Mouse (Mus musculus): Measurements from ENCODE around the gene Acta2. TPM values are rescaled to one million over a fixed set of nuclear protein-coding genes. Genes with fewer than 3 reads are reported as not detected.

Gene Acta2
- 297 and 304 TPM in 2 replicates for polyA plus RNA-seq (2015; fragmentation: Nextera tagmentation; extraction: Ambion mirVana)

GRCm38 (mm10) chr19:34254880-34255681 is at the start of gene Acta2:
TSS of gene Acta2 (minus strand) at chr19:34255590.

DNA sequence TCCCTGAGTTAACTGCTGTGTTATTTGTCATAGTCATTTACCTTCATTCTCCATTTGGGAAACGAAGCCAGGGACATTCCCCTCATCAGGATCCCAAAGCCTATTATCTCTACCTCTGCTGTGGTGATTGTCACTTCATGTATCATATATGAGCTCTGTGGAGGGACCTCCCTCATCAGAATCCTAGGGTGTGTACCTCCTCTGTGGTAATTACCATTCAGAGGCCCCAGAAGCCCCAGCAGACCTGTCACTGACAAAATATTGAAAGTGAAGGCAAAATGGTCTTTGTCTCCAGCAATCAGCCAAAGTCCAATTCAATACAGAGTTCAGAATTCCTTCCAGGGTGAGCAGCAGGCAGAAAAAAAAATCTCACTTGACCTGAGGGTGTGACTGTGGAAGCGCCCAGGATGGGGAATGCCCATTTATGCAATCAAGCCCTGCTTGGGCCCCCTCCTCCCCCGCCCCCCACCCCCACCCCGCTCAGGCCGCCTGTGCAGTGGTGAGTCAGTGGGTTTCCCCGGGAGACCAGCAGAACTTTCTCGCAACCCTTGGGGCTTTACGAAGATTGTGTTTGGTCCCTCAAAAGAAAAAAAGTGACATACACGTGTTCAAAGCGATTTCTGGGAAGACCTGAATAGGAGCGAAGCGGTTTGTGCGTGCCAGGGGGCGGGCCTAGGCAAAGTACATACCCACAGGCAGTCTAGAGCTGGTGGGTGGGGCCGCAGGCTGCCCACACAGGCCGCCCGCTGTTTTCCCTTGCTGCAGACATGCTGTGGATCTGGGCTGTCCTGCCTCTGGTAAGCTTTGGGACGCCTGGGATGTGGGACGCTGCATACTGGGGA is 34.8 kb upstream of the Acta2 start, which contains the start of gene Fas:
Gene Fas, plus strand, starts transcription at position 719 of the 842 bp plus-strand sequence.

DNA sequence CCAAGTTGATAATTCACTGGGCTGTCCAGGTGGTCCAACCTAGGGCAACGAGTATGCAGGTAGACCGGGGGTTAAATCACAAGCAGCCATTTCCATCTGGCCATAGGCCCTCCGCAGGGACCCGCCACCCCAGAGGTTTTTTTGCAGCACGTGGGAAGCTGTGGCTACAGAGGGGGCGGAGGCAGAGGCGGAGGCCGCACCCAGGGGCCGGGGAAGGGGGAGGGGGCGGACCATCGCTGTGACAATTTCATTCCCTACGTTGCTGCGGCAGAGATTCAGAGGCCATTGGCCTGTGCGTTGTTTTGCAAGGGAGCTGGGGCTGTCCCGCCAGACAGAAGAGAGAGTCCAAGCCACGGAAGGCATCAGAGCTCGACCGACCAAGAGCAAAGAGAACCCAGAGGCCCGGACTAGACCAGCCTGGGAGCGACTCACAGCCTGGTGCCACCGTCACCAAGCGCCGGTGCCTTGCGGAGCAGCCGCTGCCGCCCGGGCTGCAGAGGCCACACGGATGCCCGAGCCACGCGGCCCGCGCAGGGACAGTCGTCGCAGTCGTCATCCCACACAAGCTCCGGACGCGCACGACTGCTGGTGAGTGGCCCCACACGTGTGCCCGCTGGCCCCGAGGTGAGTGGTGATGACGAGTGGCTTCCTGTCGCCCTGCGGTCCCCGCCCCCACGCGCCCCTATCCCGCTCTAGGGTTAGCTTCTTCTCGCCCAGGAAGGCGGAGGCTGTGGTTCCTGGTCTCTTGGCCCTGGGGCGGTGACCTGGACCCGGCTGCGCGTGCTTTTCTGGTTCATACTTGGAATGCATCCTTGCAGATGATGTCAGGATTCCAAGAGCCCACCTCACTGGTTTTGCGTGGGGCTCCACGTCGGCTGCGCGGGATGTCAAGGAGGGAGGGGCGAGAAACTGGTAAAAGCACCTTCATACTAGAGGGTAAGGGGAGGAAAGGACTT is 63.1 kb downstream of the Acta2 start, which contains the start of gene Stambpl1:
Gene Stambpl1, plus strand, starts transcription at position 222 of the 956 bp plus-strand sequence.

Other genes with a start within 250 kb of the Acta2 start
- gene Lipk, start 247.3 kb downstream of the Acta2 start, polyA plus RNA-seq (2015; fragmentation: Nextera tagmentation; extraction: Ambion mirVana) = 0.83 TPM in 1 of 2 replicates, not detected in the other
- gene Lipn, start 188.2 kb downstream of the Acta2 start, polyA plus RNA-seq (2015; fragmentation: Nextera tagmentation; extraction: Ambion mirVana) = 0.19 TPM in 1 of 2 replicates, not detected in the other
- gene Lipm, start 154.7 kb downstream of the Acta2 start, polyA plus RNA-seq (2015; fragmentation: Nextera tagmentation; extraction: Ambion mirVana) = 1.2 TPM in 1 of 2 replicates, not detected in the other
- gene Ankrd22, start 89.5 kb downstream of the Acta2 start, polyA plus RNA-seq (2015; fragmentation: Nextera tagmentation; extraction: Ambion mirVana) = 0.38 TPM in 1 of 2 replicates, not detected in the other
- 3.0 and 3.8 TPM in 2 replicates for gene Stambpl1, start 63.4 kb downstream of the Acta2 start, polyA plus RNA-seq (2015; fragmentation: Nextera tagmentation; extraction: Ambion mirVana)
- 4.6 and 6.7 TPM in 2 replicates for gene Fas, start 35.1 kb upstream of the Acta2 start, polyA plus RNA-seq (2015; fragmentation: Nextera tagmentation; extraction: Ambion mirVana)
- gene Ch25h, start 219.6 kb upstream of the Acta2 start, polyA plus RNA-seq (2015; fragmentation: Nextera tagmentation; extraction: Ambion mirVana) = 1.0 and 1.1 TPM in 2 replicates